Mouse (Mus musculus): ENCODE results near the gene Trpv5. TPM values are rescaled to one million over a fixed set of nuclear protein-coding genes. Genes with fewer than 3 reads are reported as not detected.

The Trpv5 gene
- polyA plus RNA-seq, 1 experiment, result not detected

DNA sequence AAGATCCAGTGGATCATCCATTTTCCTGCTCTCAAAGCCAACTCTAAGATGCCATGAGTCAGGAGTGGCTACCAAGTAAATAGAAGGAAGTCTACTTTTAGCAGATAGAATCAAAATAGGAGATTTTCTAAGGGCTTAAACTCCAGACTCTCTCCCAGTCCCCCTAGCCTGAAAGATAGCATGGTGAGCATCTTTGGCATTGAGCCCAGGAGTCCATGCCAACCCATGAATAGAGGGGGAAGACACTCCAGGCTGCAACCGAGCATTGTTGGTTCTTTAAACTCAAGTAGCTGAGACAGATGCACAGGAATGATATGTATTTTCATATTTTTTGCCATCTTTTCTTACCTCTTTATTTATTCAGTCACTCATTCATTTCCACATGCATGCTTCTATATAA, 45.4 kb downstream of the Trpv5 start:
- no peak for TF ChIP-seq TAL1 (IDR thresholded peaks at IDR 0.05; ENCODE audit: low read length)
- TF ChIP-seq GATA1 (IDR thresholded peaks at IDR 0.05; ENCODE audit: low read length), result no peak
- H3K36me3 ChIP-seq (ENCODE audit: control insufficient read depth), result no peaks in the 10 kb centered on the region
- H3K4me1 ChIP-seq (ENCODE audit: control insufficient read depth), result no peaks in the 10 kb centered on the region
- no peaks in the 10 kb centered on the region for H3K27me3 ChIP-seq (ENCODE audit: control insufficient read depth)
- no peak overlapping the region for H3K4me3 ChIP-seq (replicated peaks)
- no peaks in the 10 kb centered on the region for H3K9me3 ChIP-seq (ENCODE audit: control insufficient read depth, low read length)

DNA sequence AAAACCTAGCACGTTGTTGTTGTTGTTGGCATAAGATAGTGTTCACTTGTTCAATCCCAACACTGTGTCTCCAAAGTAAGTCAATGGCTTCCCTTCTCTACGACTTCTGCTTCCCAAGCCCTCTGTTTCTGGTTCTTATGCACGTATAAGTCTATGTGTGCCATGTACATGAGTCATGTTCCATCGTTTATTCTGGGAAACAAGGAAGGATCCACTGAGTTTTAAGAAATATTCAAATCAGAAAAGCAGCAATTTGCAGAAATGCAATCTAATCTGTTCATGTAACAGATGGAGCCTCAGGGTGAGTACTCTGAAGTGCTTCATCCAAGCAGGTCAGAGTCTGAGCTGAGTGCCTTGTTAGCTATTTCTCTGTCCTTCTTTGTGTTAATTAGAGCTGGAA, 49.0 kb downstream of the Trpv5 start:
- no peaks in the 10 kb centered on the region for H3K36me3 ChIP-seq (ENCODE audit: control insufficient read depth)
- no peak for TF ChIP-seq GATA1 (IDR thresholded peaks at IDR 0.05; ENCODE audit: low read length)
- TF ChIP-seq TAL1 (IDR thresholded peaks at IDR 0.05; ENCODE audit: low read length), result no peak
- no peaks in the 10 kb centered on the region for H3K27me3 ChIP-seq (ENCODE audit: control insufficient read depth)
- no peaks in the 10 kb centered on the region for H3K9me3 ChIP-seq (ENCODE audit: control insufficient read depth, low read length)
- H3K4me1 ChIP-seq (ENCODE audit: control insufficient read depth), result no peaks in the 10 kb centered on the region
- H3K4me3 ChIP-seq (replicated peaks), result no peak overlapping the region

DNA sequence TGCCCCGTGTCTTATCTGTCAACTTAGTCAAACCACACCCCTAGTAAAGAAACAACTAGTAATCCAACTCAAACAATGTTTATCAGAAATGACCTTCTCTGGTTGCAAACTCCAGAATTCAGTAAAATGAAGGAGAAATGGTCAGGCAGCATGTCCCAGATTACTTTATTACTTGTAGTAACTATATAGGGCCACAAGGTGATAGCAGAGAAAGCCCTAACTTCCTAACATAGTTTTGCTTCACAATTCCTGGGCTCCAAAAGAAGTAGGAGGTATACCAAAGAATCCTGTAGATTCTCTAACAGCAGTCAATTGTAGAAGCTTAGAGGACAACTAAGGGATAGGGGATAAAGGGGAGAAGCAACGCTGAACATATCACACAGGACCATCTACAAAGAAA, 49.8 kb downstream of the Trpv5 start:
- Histone ChIP-seq H3K4me3 (replicated peaks) (no peak overlapping the region), H3K27me3 (ENCODE audit: control insufficient read depth) (no peaks in the 10 kb centered on the region), H3K4me1 (ENCODE audit: control insufficient read depth) (no peaks in the 10 kb centered on the region), H3K9me3 (ENCODE audit: control insufficient read depth, low read length) (no peaks in the 10 kb centered on the region), H3K36me3 (ENCODE audit: control insufficient read depth) (no peaks in the 10 kb centered on the region)
- TF ChIP-seq TAL1 (IDR thresholded peaks at IDR 0.05; ENCODE audit: low read length) (no peak), GATA1 (IDR thresholded peaks at IDR 0.05; ENCODE audit: low read length) (no peak)

DNA sequence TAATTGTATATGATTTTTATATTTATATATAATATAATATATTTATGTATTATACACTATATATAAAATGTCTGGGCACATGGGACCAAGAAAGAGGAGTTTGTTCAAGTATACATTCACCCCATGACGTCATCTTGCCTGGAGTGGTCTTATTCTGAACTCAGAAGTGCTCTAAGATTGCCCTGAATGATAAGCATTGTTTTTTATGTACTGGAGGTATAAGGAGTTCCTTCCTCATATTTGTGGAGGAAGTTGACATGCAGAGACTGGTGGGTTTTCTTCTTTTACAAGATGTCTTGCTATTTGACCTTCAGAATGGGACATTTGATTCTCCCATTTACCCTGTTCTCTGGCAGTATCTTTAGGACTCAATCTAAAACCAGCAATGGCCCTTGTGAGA, 52.4 kb downstream of the Trpv5 start:
- Histone ChIP-seq H3K9me3 (ENCODE audit: control insufficient read depth, low read length) (no peaks in the 10 kb centered on the region), H3K27me3 (ENCODE audit: control insufficient read depth) (no peaks in the 10 kb centered on the region), H3K36me3 (ENCODE audit: control insufficient read depth) (no peaks in the 10 kb centered on the region), H3K4me1 (ENCODE audit: control insufficient read depth) (no peaks in the 10 kb centered on the region), H3K4me3 (replicated peaks) (no peak overlapping the region)
- TF ChIP-seq TAL1 (IDR thresholded peaks at IDR 0.05; ENCODE audit: low read length) (no peak), GATA1 (IDR thresholded peaks at IDR 0.05; ENCODE audit: low read length) (peak; percentile 36)

DNA sequence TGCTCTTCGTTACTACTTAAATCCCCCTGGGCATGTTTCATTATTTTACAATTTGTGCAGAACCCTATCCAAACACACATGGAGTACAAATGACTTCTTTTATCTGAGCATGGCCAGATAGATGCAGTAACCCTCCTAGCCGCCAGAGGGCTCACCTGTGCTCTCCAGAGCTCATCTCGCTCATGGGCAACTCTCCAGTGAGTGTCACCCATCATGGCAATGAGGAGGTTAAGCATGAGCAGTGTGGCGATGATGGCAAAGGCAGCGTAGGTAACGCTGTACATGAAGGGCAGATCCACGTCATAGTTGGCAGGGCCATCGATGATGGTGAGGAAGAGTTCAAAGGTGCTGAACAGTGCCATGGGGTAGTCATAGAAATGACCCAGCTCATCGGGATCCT, 57.9 kb downstream of the Trpv5 start:
- Histone ChIP-seq H3K4me1 (ENCODE audit: control insufficient read depth) (no peaks in the 10 kb centered on the region), H3K27me3 (ENCODE audit: control insufficient read depth) (no peaks in the 10 kb centered on the region)
- TF ChIP-seq TAL1 (IDR thresholded peaks at IDR 0.05; ENCODE audit: low read length) (no peak), GATA1 (IDR thresholded peaks at IDR 0.05; ENCODE audit: low read length) (no peak)

DNA sequence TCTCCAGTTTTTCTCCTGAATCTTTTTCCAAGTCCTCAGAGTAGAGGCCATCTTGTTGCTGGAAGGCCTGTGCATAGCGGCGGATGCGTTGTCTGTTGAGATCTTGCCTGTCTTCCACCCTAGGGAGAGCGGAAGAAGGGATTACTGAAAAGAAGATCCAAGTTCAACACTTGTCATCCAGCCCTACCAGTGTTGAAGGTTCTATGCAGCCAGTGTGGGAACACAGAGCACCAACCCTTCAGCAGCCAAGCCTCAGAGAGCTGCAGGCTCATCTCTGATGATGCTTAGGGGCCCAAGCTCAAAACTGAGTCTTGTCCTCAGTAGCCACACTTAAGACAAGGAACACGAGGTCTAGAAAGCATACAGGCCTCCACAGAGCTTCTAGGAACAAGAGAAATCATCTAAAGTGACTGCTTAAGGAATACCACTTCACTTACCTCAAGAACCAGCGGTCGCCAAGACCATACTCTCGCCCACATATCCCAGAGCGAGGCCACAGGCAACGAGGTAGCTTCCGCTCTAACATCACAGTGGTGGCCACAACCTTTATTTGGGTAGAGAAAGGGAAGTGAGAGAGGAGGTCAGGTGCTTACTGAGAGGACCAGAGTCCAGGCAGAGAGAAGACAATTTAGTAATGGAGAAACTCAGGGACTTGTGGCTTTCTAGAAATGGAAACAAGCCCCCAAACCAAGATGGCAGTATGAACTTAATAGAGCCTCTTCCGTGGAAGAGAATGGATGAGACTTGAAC, 59.2 kb downstream of the Trpv5 start:
- Histone ChIP-seq H3K4me3 (replicated peaks) (no peak overlapping the region), H3K4me1 (ENCODE audit: control insufficient read depth) (no peaks in the 10 kb centered on the region), H3K9me3 (ENCODE audit: control insufficient read depth, low read length) (no peaks in the 10 kb centered on the region), H3K27me3 (ENCODE audit: control insufficient read depth) (no peaks in the 10 kb centered on the region), H3K36me3 (ENCODE audit: control insufficient read depth) (no peaks in the 10 kb centered on the region)
- no peak for TF ChIP-seq GATA1 (IDR thresholded peaks at IDR 0.05; ENCODE audit: low read length)
- no peak for TF ChIP-seq TAL1 (IDR thresholded peaks at IDR 0.05; ENCODE audit: low read length)

More for the DNA sequence above, 57.9 kb downstream of the Trpv5 start:
- Histone ChIP-seq H3K4me3 (replicated peaks) (no peak overlapping the region), H3K36me3 (ENCODE audit: control insufficient read depth) (no peaks in the 10 kb centered on the region), H3K9me3 (ENCODE audit: control insufficient read depth, low read length) (no peaks in the 10 kb centered on the region)

DNA sequence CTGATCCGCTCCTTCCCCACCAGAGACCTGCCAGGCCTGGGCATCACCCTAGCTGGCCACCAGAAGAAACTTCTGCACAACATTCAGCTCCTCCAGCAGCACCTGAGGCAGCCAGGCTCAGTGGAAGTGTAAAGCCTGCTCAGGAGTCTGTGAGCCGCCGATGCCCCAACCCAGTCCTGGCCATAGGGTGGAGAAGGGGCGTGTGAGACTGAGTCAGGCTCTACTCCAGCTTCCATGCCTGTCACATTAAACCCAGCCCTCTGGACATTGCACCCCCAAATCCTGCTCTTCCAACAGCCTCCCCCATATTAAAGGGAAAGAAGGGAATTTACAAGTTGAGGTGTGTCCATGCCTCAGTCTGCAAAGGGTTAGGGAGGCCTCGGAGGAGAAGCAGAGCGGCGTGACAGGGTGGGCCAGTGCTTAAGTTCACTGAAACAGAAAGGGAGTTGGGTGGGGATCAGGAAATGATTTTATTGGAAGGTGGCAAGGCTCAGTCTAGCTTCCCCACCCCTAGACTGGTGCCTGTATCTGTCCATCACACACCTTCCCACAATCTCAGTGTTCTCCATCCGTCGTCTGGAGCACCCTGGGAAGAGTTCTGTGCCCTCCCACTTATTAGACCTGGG, 60.3 kb downstream of the Trpv5 start:
- no peaks in the 10 kb centered on the region for H3K36me3 ChIP-seq (ENCODE audit: control insufficient read depth)
- H3K27me3 ChIP-seq (ENCODE audit: control insufficient read depth), result no peaks in the 10 kb centered on the region
- no peaks in the 10 kb centered on the region for H3K9me3 ChIP-seq (ENCODE audit: control insufficient read depth, low read length)
- no peak for TF ChIP-seq TAL1 (IDR thresholded peaks at IDR 0.05; ENCODE audit: low read length)
- TF ChIP-seq GATA1 (IDR thresholded peaks at IDR 0.05; ENCODE audit: low read length), result no peak
- H3K4me1 ChIP-seq (ENCODE audit: control insufficient read depth), result no peaks in the 10 kb centered on the region
- no peak overlapping the region for H3K4me3 ChIP-seq (replicated peaks)

DNA sequence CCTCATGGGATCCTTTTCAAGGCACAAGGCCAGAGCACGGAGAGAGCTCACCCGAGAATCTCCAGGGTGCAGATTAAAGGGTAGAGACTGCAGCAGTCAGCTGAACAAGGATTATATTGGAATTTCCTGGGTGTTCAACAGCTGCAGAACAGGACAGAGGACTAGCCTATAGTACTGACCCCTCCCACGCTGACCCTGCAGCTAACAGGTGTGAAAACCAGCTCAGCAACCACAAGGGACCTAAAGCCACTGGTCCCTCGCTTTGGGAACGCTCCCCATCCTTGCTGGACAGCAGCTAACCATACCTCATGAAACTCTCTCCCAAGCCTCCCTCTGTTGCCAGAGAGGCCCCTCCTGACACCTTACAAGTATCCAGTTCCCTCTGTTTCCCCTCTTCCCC, 72.9 kb downstream of the Trpv5 start:
- TF ChIP-seq GATA1 (IDR thresholded peaks at IDR 0.05; ENCODE audit: low read length) (no peak), TAL1 (IDR thresholded peaks at IDR 0.05; ENCODE audit: low read length) (no peak)
- no peaks in the 10 kb centered on the region for H3K9me3 ChIP-seq (ENCODE audit: control insufficient read depth, low read length)
- H3K27me3 ChIP-seq (ENCODE audit: control insufficient read depth), result peaks cover 24% of the 10 kb centered on the region
- no peaks in the 10 kb centered on the region for H3K36me3 ChIP-seq (ENCODE audit: control insufficient read depth)
- peaks cover 13% of the 10 kb centered on the region for H3K4me1 ChIP-seq (ENCODE audit: control insufficient read depth)
- H3K4me3 ChIP-seq (replicated peaks), result no peak overlapping the region

DNA sequence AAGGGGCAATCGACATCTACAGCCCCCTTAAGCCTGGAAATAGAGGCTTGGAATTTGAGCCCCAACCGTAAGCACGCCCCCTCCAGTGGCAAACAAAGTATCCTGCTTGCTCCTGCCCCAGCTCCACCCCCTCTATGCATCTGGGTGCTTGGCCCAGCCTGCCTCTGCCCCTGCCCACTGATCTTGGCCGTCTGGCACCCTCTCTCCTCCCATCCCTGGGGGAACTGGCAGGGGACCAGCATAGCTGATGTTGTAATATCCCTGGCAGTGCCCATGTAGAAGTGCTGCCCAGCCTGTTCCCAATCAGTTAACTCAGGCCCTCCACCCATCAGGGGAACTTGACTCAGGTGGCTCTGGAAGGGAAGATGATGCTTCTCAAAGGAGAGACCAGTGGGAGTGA, 74.4 kb downstream of the Trpv5 start:
- peaks cover 13% of the 10 kb centered on the region for H3K4me1 ChIP-seq (ENCODE audit: control insufficient read depth)
- no peak for TF ChIP-seq TAL1 (IDR thresholded peaks at IDR 0.05; ENCODE audit: low read length)
- no peak for TF ChIP-seq GATA1 (IDR thresholded peaks at IDR 0.05; ENCODE audit: low read length)
- no peaks in the 10 kb centered on the region for H3K36me3 ChIP-seq (ENCODE audit: control insufficient read depth)
- no peak overlapping the region for H3K4me3 ChIP-seq (replicated peaks)
- H3K9me3 ChIP-seq (ENCODE audit: control insufficient read depth, low read length), result no peaks in the 10 kb centered on the region
- peaks cover 24% of the 10 kb centered on the region for H3K27me3 ChIP-seq (ENCODE audit: control insufficient read depth)

Data from erythroblast, embryonic 14.5 days (primary cell).